Mouse (Mus musculus) C2C12 (cell line): ENCODE measurements at regions not wholly inside any gene's neighbourhood (a gene's known extent, or its start where the extent isn't known, plus 50 kb on each side); places are given as distances from the start of the nearest gene placed in this dataset.

Experiments used
- H3K27me3 ChIP-seq: one replicate; pipeline ENCODE4 v1.6.1; 2011; ENCODE audit not compliant: control insufficient read depth, insufficient read depth, insufficient read length
- H3K36me3 ChIP-seq: one replicate; pipeline ENCODE4 v1.6.1; 2011; ENCODE audit not compliant: control insufficient read depth, insufficient read depth
- H3K4me3 ChIP-seq: one replicate; pipeline ENCODE4 v1.5.1; 2011; ENCODE audit warnings: mild to moderate bottlenecking, control low read depth; ENCODE audit not compliant: poor library complexity, insufficient read depth, severe bottlenecking
- H3K79me2 ChIP-seq: one replicate; pipeline ENCODE4 v1.6.1; 2011; ENCODE audit not compliant: control insufficient read depth, insufficient read depth
- H3K79me3 ChIP-seq: one replicate; pipeline ENCODE4 v1.6.1; 2011; ENCODE audit warnings: low read depth, control low read depth
- H3ac ChIP-seq: one replicate; pipeline ENCODE3; 2011; ENCODE audit warnings: low read depth; ENCODE audit not compliant: control insufficient read depth, insufficient read length
- CEBPB ChIP-seq: IDR thresholded peaks from one replicate; pipeline ENCODE4 v1.6.1; 2011; ENCODE audit warnings: low read depth, mild to moderate bottlenecking, control low read depth, moderate library complexity
- CTCF ChIP-seq: IDR thresholded peaks from one replicate; pipeline ENCODE4 v1.5.1; 2011; ENCODE audit not compliant: control insufficient read depth, insufficient read depth, insufficient read length
- FOSL1 ChIP-seq: IDR thresholded peaks from one replicate; pipeline ENCODE4 v1.8.0; 2011; ENCODE audit warnings: mild to moderate bottlenecking, low read length; ENCODE audit not compliant: poor library complexity, insufficient read depth, severe bottlenecking
- MAX ChIP-seq: IDR thresholded peaks from one replicate; pipeline ENCODE4 v1.6.1; 2011; ENCODE audit warnings: mild to moderate bottlenecking, control low read depth
- MYOD1 ChIP-seq: IDR thresholded peaks from one replicate; pipeline ENCODE4 v1.6.1; 2011; ENCODE audit warnings: low read depth; ENCODE audit not compliant: control insufficient read depth, insufficient read length
- MYOG ChIP-seq: IDR thresholded peaks from one replicate; pipeline ENCODE4 v1.6.1; 2011; ENCODE audit not compliant: control insufficient read depth, insufficient read length; ENCODE audit errors: extremely low read depth
- USF1 ChIP-seq: IDR thresholded peaks from one replicate; pipeline ENCODE4 v1.6.1; 2011; ENCODE audit warnings: low read depth, mild to moderate bottlenecking, control low read depth, moderate library complexity

DNA sequence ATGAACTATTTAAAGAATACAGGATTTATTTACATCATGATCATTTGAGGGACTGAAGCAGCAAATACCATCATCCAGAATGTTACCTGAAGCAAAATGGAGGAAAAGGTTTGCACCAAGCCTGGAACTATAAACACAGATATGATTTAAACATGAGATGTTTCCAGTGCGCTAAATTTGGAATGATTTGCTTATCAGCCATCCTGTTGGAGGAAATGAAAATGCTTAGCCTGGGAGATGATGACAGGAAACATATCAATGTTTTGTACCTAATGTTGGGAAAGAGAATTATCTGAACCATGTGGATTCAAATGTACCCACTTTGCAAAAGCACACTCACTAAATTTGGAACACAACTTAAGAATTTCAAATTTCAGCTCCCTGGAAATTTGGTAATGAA lies 149.3 kb downstream of the Adgra3 start:
- TF ChIP-seq MAX: no peak
- no peak for TF ChIP-seq CEBPB
- no peak for TF ChIP-seq MYOG
- no peak for TF ChIP-seq FOSL1
- TF ChIP-seq USF1: no peak
- no peak for TF ChIP-seq MYOD1
- no peak for TF ChIP-seq CTCF
- H3K4me3 ChIP-seq: no peak overlapping the region
- no peaks in the 10 kb centered on the region for H3K36me3 ChIP-seq
- H3K27me3 ChIP-seq: no peaks in the 10 kb centered on the region
- H3K79me3 ChIP-seq: no peaks in the 10 kb centered on the region
- no peaks in the 10 kb centered on the region for H3K79me2 ChIP-seq
- H3ac ChIP-seq: no peak overlapping the region

DNA sequence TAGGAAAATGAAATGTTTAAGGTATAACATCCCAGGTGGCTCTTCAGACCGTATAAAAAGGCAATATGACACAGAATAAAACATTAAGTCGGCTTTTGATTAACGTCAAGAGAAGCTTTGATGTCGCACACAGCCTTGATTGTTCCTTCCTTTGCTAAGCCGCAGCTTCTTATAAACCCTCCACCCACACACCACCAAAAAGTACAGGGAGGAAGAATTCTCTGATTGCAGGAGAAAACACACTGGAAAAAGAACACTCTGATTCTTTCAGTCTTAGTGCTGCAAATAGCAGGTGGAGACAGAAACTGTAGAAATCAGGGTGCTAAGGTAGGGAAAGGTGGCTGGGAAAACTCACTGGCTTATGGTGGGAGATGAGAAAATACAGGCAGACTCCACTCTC lies 162.7 kb downstream of the Adgra3 start:
- Histone ChIP-seq H3K36me3 (no peaks in the 10 kb centered on the region), H3K79me2 (no peaks in the 10 kb centered on the region), H3ac (no peak overlapping the region), H3K79me3 (no peaks in the 10 kb centered on the region), H3K27me3 (no peaks in the 10 kb centered on the region), H3K4me3 (no peak overlapping the region)
- no peak for TF ChIP-seq CTCF
- TF ChIP-seq CEBPB: no peak
- no peak for TF ChIP-seq MYOG
- no peak for TF ChIP-seq MAX
- no peak for TF ChIP-seq FOSL1
- TF ChIP-seq USF1: no peak
- TF ChIP-seq MYOD1: no peak

DNA sequence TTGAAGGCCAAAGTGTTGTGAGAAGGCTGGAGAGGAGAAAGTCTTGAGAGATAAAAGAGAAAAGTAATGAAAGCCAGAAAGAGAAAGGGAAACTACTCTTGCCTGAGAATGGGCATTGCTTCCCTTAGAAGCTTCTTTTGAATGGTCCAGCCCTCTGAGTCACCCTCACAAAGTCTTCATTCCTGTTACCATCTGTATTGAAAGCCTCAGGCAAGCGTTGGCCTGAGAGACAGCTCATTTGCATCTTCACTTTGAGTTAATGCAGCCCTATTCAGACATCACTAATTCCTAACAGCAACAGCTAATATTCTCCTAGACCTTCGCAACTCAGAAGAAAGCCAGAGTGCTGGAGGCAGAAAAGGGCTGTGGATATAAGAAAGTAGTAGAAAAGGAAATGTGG lies 178.4 kb downstream of the Adgra3 start:
- no peaks in the 10 kb centered on the region for H3K27me3 ChIP-seq
- no peak for TF ChIP-seq CEBPB
- no peak for TF ChIP-seq MYOD1
- no peak for TF ChIP-seq FOSL1
- TF ChIP-seq MYOG: no peak
- no peak for TF ChIP-seq USF1
- no peaks in the 10 kb centered on the region for H3K36me3 ChIP-seq
- H3K4me3 ChIP-seq: no peak overlapping the region
- H3K79me3 ChIP-seq: no peaks in the 10 kb centered on the region
- no peaks in the 10 kb centered on the region for H3K79me2 ChIP-seq
- no peak overlapping the region for H3ac ChIP-seq

DNA sequence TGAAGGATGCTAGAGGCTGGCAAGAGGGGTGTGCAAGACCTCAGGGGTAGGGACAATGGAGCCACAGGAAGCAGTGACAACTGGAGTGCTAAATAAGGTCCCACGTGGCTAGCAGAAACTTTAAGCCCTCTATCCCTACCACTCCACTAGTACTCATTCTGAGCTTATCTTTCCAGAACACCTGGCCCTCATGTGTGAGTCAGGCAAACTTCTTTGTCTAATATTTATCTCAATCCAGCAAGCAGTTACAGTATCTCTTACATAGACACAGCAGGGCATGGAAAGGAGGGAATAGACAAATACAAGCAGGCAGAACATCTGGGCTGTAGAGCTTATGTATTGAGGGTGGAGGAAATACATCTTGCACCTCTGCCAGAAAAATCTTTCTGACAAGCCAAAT lies 182.6 kb downstream of the Adgra3 start:
- H3K4me3 ChIP-seq: no peak overlapping the region
- no peak overlapping the region for H3ac ChIP-seq
- H3K79me3 ChIP-seq: no peaks in the 10 kb centered on the region
- no peaks in the 10 kb centered on the region for H3K27me3 ChIP-seq
- TF ChIP-seq USF1 (no peak), FOSL1 (no peak), MYOD1 (no peak), CTCF (no peak), MAX (no peak), MYOG (no peak), CEBPB (no peak)
- H3K36me3 ChIP-seq: no peaks in the 10 kb centered on the region
- H3K79me2 ChIP-seq: no peaks in the 10 kb centered on the region

DNA sequence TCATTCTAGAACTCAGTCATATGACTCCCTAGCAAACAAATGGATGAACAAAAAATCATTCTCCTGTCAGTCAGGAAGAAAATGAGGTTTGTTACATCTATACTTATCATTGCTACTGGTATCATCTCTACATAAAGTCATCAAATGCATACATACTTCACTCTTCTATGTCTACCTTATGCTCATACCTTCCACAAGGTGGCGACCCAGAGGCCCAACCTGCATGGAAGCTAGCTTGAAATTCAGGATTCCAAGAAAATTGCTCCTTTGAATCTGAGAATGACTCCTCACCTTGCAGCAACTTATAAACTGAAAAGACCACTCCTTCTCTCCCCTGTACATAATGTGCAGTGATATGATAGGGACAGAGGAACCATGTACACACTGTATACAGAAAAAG lies 201.6 kb downstream of the Adgra3 start:
- Histone ChIP-seq H3K79me2 (no peaks in the 10 kb centered on the region), H3ac (no peak overlapping the region), H3K27me3 (no peaks in the 10 kb centered on the region), H3K79me3 (no peaks in the 10 kb centered on the region), H3K4me3 (no peak overlapping the region), H3K36me3 (no peaks in the 10 kb centered on the region)
- no peak for TF ChIP-seq MAX
- no peak for TF ChIP-seq FOSL1
- no peak for TF ChIP-seq CEBPB
- TF ChIP-seq CTCF: no peak
- no peak for TF ChIP-seq USF1
- TF ChIP-seq MYOG: no peak
- no peak for TF ChIP-seq MYOD1

DNA sequence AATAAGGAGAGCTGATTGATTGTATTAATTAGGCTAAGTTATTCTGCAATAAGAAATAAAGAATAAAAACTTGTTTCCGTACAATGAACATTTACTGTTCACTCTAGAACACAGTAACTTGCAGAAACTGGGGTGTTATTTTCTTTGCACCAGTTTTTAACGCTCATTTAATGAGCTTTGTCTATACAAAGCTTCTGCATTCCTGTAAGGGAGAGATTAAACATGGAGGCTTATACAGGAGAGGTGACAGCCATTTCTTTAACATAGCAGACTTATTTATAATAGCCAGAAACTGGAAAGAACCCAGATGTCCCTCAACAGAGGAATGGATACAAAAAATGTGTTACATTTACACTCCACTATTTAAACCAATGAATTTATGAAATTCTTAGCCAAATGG lies 202.8 kb downstream of the Adgra3 start:
- H3K79me2 ChIP-seq: no peaks in the 10 kb centered on the region
- H3K36me3 ChIP-seq: no peaks in the 10 kb centered on the region
- no peak overlapping the region for H3ac ChIP-seq
- H3K79me3 ChIP-seq: no peaks in the 10 kb centered on the region
- TF ChIP-seq USF1 (no peak), MAX (no peak), CTCF (no peak)
- no peak overlapping the region for H3K4me3 ChIP-seq
- no peaks in the 10 kb centered on the region for H3K27me3 ChIP-seq

DNA sequence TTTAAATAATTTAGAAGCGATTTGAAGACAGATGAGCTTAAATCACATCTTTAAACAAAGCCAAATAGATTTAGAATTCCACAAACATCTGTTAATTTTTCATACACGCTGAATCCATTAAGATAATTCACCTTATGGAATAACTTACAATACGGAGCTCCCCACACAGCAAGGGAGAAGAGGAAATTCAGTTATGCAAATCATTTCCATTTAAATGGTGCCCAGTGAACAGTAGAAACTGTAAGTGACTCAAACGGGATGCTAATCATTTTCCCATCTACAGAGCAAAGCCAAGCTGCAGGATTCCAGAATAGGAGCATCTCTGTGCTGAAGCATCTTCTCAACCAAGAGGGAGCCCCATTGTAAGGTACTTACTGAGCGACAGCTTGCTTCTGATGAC lies 210.1 kb downstream of the Adgra3 start:
- Histone ChIP-seq H3K36me3 (no peaks in the 10 kb centered on the region), H3K4me3 (no peak overlapping the region), H3K79me2 (no peaks in the 10 kb centered on the region), H3K79me3 (no peaks in the 10 kb centered on the region), H3ac (no peak overlapping the region), H3K27me3 (no peaks in the 10 kb centered on the region)
- TF ChIP-seq USF1 (no peak), MYOG (no peak), CTCF (no peak), FOSL1 (no peak), MYOD1 (no peak), MAX (no peak), CEBPB (no peak)
